Comparison of ENCODE assay signal across 13 mouse cellular contexts in the genomic region with DNA sequence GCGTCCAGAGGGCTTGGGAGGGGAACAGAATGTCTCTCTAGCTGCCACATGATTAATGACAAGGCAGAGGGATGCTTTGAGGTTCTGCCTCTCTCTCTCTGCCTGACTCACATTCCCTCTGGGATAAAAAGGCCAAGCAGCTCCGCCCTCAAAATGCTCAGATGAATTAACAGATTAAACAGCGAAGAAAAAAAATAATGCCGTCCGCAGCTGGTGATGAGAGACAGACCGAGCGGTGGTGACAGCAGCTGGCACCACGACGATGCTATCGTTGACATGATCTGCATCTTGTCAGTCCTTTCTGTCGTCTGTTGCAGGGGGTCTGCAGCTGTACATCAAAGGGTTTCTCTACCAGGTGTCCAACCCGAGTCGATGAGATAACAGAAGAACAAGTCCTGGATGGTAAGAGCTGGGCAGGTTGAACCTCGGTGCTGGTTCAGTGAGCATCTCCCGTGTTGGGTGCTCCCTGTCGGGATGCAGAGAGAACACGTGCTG.
DNase-seq lines count a peak whose midpoint lies in the region; ATAC-seq lines count a peak whose summit lies in the region.
"Had no signal": no experiment of that assay in that cellular context is flagged by ENCODE, and none has a peak within 500 bp of the region (broad histone marks: within the 10 kb centered on the region; RNA-seq: fewer than 3 reads in every experiment).

No protein-coding gene starts in this region.

- intact Hi-C loops in heart, postnatal 10 days (cut with DNase I): no loop called here

- no peaks in the 10 kb centered on the region for H3K9me3 ChIP-seq in embryonic facial prominence, embryonic 10.5 days
- no peaks in the 10 kb centered on the region for H3K9me3 ChIP-seq in hindbrain, embryonic 11.5 days (ENCODE audit: control insufficient read depth, low read length)
- no peaks in the 10 kb centered on the region for H3K9me3 ChIP-seq in neural tube, embryonic 14.5 days (ENCODE audit: control insufficient read depth, low read length)
- H3K9me3 ChIP-seq: embryonic facial prominence, embryonic 13.5 days; liver, embryonic 12.5 days had no signal

- no peaks in the 10 kb centered on the region for H3K27me3 ChIP-seq in embryonic facial prominence, embryonic 10.5 days (replicated peaks; ENCODE audit: low read depth, poor library complexity, severe bottlenecking)
- H3K27me3 ChIP-seq in hindbrain, embryonic 11.5 days (ENCODE audit: control insufficient read depth, insufficient read depth, low read length): no peaks in the 10 kb centered on the region
- H3K27me3 ChIP-seq in neural tube, embryonic 14.5 days (ENCODE audit: control insufficient read depth, insufficient read depth, low read length): no peaks in the 10 kb centered on the region
- H3K27me3 ChIP-seq: embryonic facial prominence, embryonic 13.5 days; liver, embryonic 12.5 days; Patski had no signal

- H3K4me1 ChIP-seq in embryonic facial prominence, embryonic 10.5 days: peaks cover 24% of the 10 kb centered on the region
- 0 out of 2 replicates have a peak, but pooled peaks cover 2% of the 10 kb centered on the region for H3K4me1 ChIP-seq in hindbrain, embryonic 11.5 days (replicated peaks; ENCODE audit: control insufficient read depth, insufficient read depth, low read length)
- H3K4me1 ChIP-seq in neural tube, embryonic 14.5 days (ENCODE audit: control insufficient read depth, insufficient read depth, low read length): peaks cover 10% of the 10 kb centered on the region; the same call in 1 of the 2 replicates
- H3K4me1 ChIP-seq: liver, embryonic 12.5 days had no signal

- H3K4me2 ChIP-seq in hindbrain, embryonic 11.5 days (replicated peaks; ENCODE audit: low read depth, low read length): no peak overlapping the region; the same call in 1 of the 2 replicates
- peak overlapping the region; percentile 17; the same call in 1 of the 2 replicates for H3K4me2 ChIP-seq in neural tube, embryonic 14.5 days (ENCODE audit: low read depth, low read length)
- H3K4me2 ChIP-seq: embryonic facial prominence, embryonic 13.5 days; liver, embryonic 12.5 days had no signal

- no peaks in the 10 kb centered on the region for H3K36me3 ChIP-seq in embryonic facial prominence, embryonic 10.5 days (replicated peaks)
- no peaks in the 10 kb centered on the region for H3K36me3 ChIP-seq in hindbrain, embryonic 11.5 days (ENCODE audit: control insufficient read depth, insufficient read depth, low read length)
- H3K36me3 ChIP-seq in neural tube, embryonic 14.5 days (ENCODE audit: control insufficient read depth, insufficient read depth, low read length): no peaks in the 10 kb centered on the region
- H3K36me3 ChIP-seq: embryonic facial prominence, embryonic 13.5 days; liver, embryonic 12.5 days had no signal

- WGBS in embryonic facial prominence, embryonic 10.5 days: 71% methylated on average over 17 of the region's 17 CpGs
- WGBS in hindbrain, embryonic 11.5 days: 52% methylated on average over 17 of the region's 17 CpGs
- WGBS in neural tube, embryonic 14.5 days: 42% methylated on average over 17 of the region's 17 CpGs

- no peak overlapping the region for H3K27ac ChIP-seq in embryonic facial prominence, embryonic 10.5 days (replicated peaks)
- no peak overlapping the region for H3K27ac ChIP-seq in hindbrain, embryonic 11.5 days (ENCODE audit: low read depth, low read length)
- H3K27ac ChIP-seq in neural tube, embryonic 14.5 days (ENCODE audit: low read depth, low read length): no peak overlapping the region
- H3K27ac ChIP-seq: embryonic facial prominence, embryonic 13.5 days; liver, embryonic 12.5 days had no signal

- no peak overlapping the region for H3K4me3 ChIP-seq in embryonic facial prominence, embryonic 10.5 days
- no peak overlapping the region for H3K4me3 ChIP-seq in hindbrain, embryonic 11.5 days (ENCODE audit: low read depth, low read length)
- H3K4me3 ChIP-seq in neural tube, embryonic 14.5 days (ENCODE audit: low read depth, low read length): no peak overlapping the region
- H3K4me3 ChIP-seq: embryonic facial prominence, embryonic 13.5 days; liver, embryonic 12.5 days had no signal

- peak; percentile 70 for ATAC-seq in hindbrain, embryonic 11.5 days (ENCODE audit: low FRiP score)
- peak; percentile 29; the same call in 1 of the 2 replicates for ATAC-seq in neural tube, embryonic 14.5 days (ENCODE audit: low read depth)
- ATAC-seq: liver, embryonic 12.5 days; Patski had no signal

- DNase-seq in layer of hippocampus, postnatal 14 days (ENCODE audit: low spot score in 2 of 2): peak; percentile 9 to 29
- no peak for DNase-seq in layer of hippocampus, adult 11-12 months (ENCODE audit: low spot score)
- peak; percentile 30 for DNase-seq in embryonic facial prominence, embryonic 10.5 days (ENCODE audit: low spot score)
- DNase-seq in hindbrain, embryonic 11.5 days (ENCODE audit: low spot score): peak; percentile 56
- no peak for DNase-seq in cerebellum, adult 11-12 months
- DNase-seq in heart, postnatal 10 days: no peak
- DNase-seq: heart, adult 11 months; kidney, adult 11 months; layer of hippocampus, adult 9-11 months had no signal

- no peak overlapping the region for H3K9ac ChIP-seq in hindbrain, embryonic 11.5 days (ENCODE audit: low read depth, low read length)
- H3K9ac ChIP-seq in neural tube, embryonic 14.5 days (replicated peaks; ENCODE audit: low read depth, low read length): no peak overlapping the region
- H3K9ac ChIP-seq: embryonic facial prominence, embryonic 13.5 days; liver, embryonic 12.5 days had no signal

Comparison
In these comparisons a context has a peak if more than half of its experiments do, and no peak if none do; other contexts are left out.
1. DNase-seq: peak in layer of hippocampus, postnatal 14 days (2 of 2), embryonic facial prominence, embryonic 10.5 days (single experiment) and hindbrain, embryonic 11.5 days (single experiment); none in layer of hippocampus, adult 11-12 months (single experiment), cerebellum, adult 11-12 months (single experiment) and heart, postnatal 10 days (0 of 2).